Mouse (Mus musculus) erythroblast, embryonic 14.5 days (primary cell): ENCODE data around the gene Fam3c.

Experiments
- GATA1 ChIP-seq: IDR thresholded peaks from 2 replicates; pipeline ENCODE4 v1.6.1; 2012; ENCODE audit warnings: low read length, inconsistent platforms, mixed read lengths
- TAL1 ChIP-seq: IDR thresholded peaks from 3 replicates; pipeline ENCODE4 v1.6.1; 2012; ENCODE audit warnings: low read length, inconsistent platforms, mixed read lengths

DNA sequence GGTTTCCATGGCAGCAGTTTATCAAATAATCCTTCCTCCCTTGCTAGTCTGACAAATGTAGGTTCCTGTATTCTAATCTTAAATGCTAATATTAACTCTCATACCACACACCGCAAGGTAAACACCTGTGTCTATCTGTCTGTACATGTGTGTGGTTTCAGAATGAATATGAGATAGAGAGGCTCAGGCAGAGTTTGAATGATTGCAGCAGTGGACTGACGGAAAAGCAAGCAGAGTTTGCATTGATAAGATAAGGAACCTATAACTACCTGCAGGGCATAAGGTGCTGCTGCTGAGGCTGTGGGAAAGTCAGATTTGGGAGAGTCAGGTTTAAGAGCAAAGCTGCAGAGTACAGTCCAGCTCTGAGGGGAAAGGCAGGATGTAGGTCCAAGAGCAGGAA is 10.9 kb upstream of the Fam3c start:
- TF ChIP-seq TAL1 (no peak), GATA1 (no peak)
